Mouse (Mus musculus) midbrain, embryonic 13.5 days (tissue): Measurements from ENCODE around the gene Acly. TPM values are rescaled to one million over a fixed set of nuclear protein-coding genes. Genes with fewer than 3 reads are reported as not detected.

Experiments used
- ATAC-seq: fragments of 200-750 bp; cut with Nextera tagmentation; 2 replicates; pipeline ENCODE4 v1.8.0; 2017; ENCODE audit warnings: mild to moderate bottlenecking, moderate TSS enrichment, moderate library complexity
- H3K27ac ChIP-seq: fragments of 300-500 bp; sonication (generic); 2 replicates; pipeline ENCODE4 v1.5.1; 2015; ENCODE audit warnings: inconsistent platforms, mild to moderate bottlenecking, moderate library complexity
- H3K27me3 ChIP-seq: fragments of 300-500 bp; sonication (generic); 2 replicates; pipeline ENCODE4 v1.6.1; 2015; ENCODE audit warnings: mild to moderate bottlenecking, inconsistent platforms
- H3K36me3 ChIP-seq: fragments of 300-500 bp; sonication (generic); 2 replicates; pipeline ENCODE4 v1.6.1; 2015; ENCODE audit warnings: mild to moderate bottlenecking, inconsistent platforms
- H3K4me1 ChIP-seq: fragments of 300-500 bp; sonication (generic); replicated peaks from 2 replicates; pipeline ENCODE4 v1.6.1; 2015; ENCODE audit warnings: inconsistent platforms
- H3K4me2 ChIP-seq: fragments of 300-500 bp; sonication (generic); replicated peaks from 2 replicates; pipeline ENCODE4 v1.6.1; 2015; ENCODE audit warnings: moderate library complexity, mild to moderate bottlenecking, inconsistent platforms
- H3K4me3 ChIP-seq: fragments of 300-500 bp; sonication (generic); replicated peaks from 2 replicates; pipeline ENCODE4 v1.5.1; 2015; ENCODE audit warnings: mild to moderate bottlenecking, inconsistent platforms
- H3K9ac ChIP-seq: fragments of 300-500 bp; sonication (generic); replicated peaks from 2 replicates; pipeline ENCODE4 v1.6.1; 2015; ENCODE audit warnings: mild to moderate bottlenecking, inconsistent platforms
- H3K9me3 ChIP-seq: fragments of 300-500 bp; sonication (generic); 2 replicates; pipeline ENCODE4 v1.6.1; 2016; ENCODE audit warnings: mild to moderate bottlenecking, inconsistent platforms
- WGBS: fragments of 180-500 bp; shearing (Covaris S2); methylation state at CpG from one replicate; pipeline ENCODE4 v1.1.7; 2015; 5-methylcytosine and 5-hydroxymethylcytosine counted together
- polyA plus RNA-seq: library from polyadenylated mRNA; unstranded; fragments of >200 nt; fragmentation: Nextera tagmentation; extraction: Ambion mirVana; gene quantifications from 2 replicates; pipeline ENCODE4 v1.2.1, GENCODE M21; 2015

Acly gene
- polyA plus RNA-seq, 1 experiment from 2014 or later: 273 TPM

DNA sequence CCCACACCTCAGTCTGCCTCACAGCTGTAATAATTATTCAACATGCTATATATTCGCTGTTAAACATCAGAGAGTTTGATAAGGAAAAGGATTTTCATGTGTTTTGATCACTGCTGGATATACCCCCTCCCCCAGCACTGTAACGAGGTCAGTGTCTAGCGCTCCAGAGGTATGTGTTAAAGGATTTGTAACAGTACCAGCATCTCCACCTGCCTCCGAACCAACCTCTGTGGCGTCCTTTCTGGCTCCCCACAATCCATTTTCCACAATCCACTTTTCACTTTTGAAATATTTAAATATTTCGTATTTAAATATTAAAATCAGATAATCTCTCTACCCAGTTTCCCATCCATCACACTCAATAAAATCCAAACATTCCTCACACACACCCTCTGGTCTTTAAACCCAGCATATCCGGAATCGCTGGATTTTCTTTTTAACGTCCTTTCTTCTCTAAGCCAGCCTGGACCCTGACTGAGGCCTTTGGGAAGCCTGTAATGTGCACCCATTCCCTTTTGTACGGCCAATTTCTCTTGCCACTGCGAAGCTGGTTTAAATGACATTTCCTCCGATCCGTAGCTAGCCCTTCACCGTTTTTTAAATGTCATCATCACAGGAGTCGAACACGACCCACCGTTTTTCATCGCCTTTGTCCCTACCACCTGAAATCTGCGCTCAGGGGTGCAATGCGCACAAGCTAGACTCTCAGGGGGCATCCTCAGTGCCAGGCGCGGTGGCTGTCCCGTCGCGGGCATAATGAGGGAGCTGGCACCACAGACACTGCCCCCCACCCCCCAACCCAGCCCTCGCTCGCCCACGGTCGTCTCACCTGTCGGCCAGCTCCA lies 56.2 kb downstream of the Acly start:
- H3K9ac ChIP-seq: peak overlapping the region; percentile 98
- no peaks in the 10 kb centered on the region for H3K27me3 ChIP-seq
- H3K4me2 ChIP-seq: peak overlapping the region; percentile 81
- H3K36me3 ChIP-seq: peaks cover 15% of the 10 kb centered on the region
- peak overlapping the region; percentile 98 for H3K4me3 ChIP-seq
- H3K27ac ChIP-seq: peak overlapping the region; percentile 90
- no peaks in the 10 kb centered on the region for H3K9me3 ChIP-seq
- peaks cover 29% of the 10 kb centered on the region for H3K4me1 ChIP-seq
- ATAC-seq: peak; percentile 40; the same call in 1 of the 2 replicates
- 4% methylated on average over 30 of the region's 30 CpGs for WGBS

DNA sequence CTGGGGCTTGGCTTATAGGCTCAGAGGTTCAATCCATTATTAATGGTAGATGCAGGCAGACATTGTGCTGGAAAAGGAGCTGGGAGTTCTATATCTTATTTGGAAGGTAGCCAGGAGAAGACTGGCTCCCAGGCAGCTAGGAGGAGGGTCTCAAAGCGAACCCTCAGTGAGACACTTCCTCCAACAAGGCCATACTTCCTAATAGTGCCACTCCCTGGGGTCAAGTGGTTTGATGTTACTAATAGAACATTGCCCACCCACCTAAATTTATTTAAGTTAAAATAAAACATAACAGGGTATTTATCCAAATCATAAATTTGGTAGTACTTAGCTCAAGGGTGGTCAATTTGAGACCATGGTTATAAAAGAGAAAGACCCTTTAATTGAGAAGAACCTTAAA lies 62.0 kb downstream of the Acly start:
- no peaks in the 10 kb centered on the region for H3K27me3 ChIP-seq
- no peaks in the 10 kb centered on the region for H3K9me3 ChIP-seq
- H3K4me2 ChIP-seq: no peak overlapping the region
- ATAC-seq: no peak
- H3K9ac ChIP-seq: no peak overlapping the region
- 96% methylated on average over 1 of the region's 1 CpGs for WGBS
- no peak overlapping the region for H3K4me3 ChIP-seq
- no peak overlapping the region for H3K27ac ChIP-seq
- H3K36me3 ChIP-seq: peaks cover 31% of the 10 kb centered on the region
- peaks cover 22% of the 10 kb centered on the region for H3K4me1 ChIP-seq

DNA sequence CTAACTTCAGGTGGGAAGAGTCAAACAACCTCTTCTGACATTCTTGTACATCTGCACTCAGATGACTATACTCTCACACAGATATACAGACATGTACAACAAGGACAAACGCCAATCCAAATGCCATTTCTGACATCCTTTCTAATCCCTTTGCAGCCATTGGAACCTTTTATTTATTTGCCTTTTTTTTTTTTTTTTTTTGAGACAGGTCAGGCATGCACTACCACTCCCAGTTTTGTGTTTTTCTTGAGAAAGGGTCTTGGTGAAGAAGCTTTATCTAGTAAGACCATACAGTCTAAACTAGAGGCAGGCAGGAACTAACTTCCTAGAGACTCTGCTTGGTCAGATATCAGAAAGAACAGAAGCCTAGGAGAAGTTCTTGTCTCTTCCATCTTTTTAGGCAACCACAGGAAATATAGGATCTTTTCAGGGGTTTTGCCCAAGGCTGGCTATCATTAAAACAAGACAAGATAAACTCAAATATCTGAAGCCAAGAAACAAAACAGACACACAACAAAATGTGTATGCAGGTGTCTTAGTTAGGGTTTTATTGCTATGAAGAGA lies 62.5 kb downstream of the Acly start:
- Histone ChIP-seq H3K4me2 (no peak overlapping the region), H3K9ac (no peak overlapping the region), H3K4me1 (peaks cover 17% of the 10 kb centered on the region), H3K9me3 (no peaks in the 10 kb centered on the region), H3K4me3 (no peak overlapping the region), H3K27ac (no peak overlapping the region), H3K27me3 (no peaks in the 10 kb centered on the region), H3K36me3 (peaks cover 31% of the 10 kb centered on the region)
- WGBS: 97% methylated on average over 1 of the region's 1 CpGs
- no peak for ATAC-seq

DNA sequence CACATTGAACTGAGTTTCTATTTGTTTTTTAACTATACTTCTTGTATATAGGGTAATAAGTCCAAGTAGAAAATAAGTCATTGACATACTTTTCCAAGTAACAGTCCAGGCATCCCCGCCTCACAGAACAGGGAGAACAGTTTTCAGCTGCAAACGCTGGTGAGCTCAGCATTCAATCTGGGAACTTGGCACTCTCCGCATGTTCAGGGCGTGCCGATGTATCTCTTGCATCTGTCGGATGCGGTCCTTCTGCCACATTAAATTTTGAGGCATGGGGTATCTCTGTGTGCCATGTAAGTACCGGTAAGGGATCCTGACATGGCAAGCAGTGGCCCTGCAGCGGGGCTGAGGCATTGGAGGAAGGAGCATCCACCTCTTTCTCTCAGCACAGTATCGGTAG lies 65.1 kb downstream of the Acly start:
- no peak for ATAC-seq
- Histone ChIP-seq H3K4me1 (no peaks in the 10 kb centered on the region), H3K9ac (no peak overlapping the region), H3K27ac (no peak overlapping the region), H3K36me3 (peaks cover 41% of the 10 kb centered on the region), H3K4me3 (no peak overlapping the region), H3K4me2 (no peak overlapping the region), H3K9me3 (no peaks in the 10 kb centered on the region), H3K27me3 (no peaks in the 10 kb centered on the region)
- WGBS: 90% methylated on average over 10 of the region's 10 CpGs

DNA sequence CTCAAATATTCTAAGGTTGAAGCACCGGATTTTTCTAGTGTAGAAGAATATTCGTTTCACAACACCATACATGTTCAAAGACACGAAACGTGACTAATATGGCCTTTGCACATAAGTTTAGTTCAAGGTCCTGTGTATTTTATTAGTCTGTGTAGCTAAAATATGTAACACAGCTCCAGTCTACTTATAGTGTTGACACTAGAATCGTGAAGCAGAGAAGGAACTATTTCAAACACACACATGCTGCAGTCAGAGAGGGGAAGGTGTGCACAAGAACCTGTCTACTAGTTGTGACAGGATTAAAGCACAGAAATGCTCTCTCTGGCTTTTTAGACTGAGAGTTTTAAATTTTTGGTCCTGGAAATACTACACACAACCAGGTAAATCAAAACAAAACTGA lies 70.1 kb downstream of the Acly start:
- WGBS: 93% methylated on average over 5 of the region's 5 CpGs

DNA sequence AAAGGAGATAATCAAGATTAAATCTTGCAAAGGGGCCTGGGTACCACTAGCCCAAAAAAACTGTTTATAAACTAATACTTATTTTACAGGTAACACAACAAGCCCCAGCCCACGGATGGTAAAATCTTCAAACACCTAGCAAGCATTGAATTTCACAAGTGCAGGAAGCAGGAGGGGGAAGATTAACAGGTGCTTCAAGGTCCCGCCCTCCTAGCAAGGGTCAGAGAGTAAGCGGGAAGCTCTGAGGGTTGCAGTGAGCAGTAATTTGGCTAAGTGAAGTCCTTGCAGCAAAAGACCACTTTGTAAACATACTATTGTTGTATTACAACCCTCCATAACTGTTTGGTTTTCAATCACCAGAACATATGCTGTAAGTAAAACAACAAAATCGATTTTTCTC lies 70.6 kb downstream of the Acly start:
- H3K9me3 ChIP-seq: no peaks in the 10 kb centered on the region; the same call in 1 of the 2 replicates
- no peak overlapping the region for H3K4me3 ChIP-seq
- no peak overlapping the region for H3K4me2 ChIP-seq
- no peak for ATAC-seq
- WGBS: 93% methylated on average over 4 of the region's 4 CpGs
- H3K27me3 ChIP-seq: no peaks in the 10 kb centered on the region
- peaks cover 38% of the 10 kb centered on the region for H3K36me3 ChIP-seq
- no peak overlapping the region for H3K27ac ChIP-seq
- H3K9ac ChIP-seq: no peak overlapping the region
- no peaks in the 10 kb centered on the region for H3K4me1 ChIP-seq

More for the DNA sequence above, 70.1 kb downstream of the Acly start:
- Histone ChIP-seq H3K27me3 (no peaks in the 10 kb centered on the region), H3K4me3 (no peak overlapping the region), H3K4me1 (no peaks in the 10 kb centered on the region), H3K27ac (no peak overlapping the region), H3K4me2 (no peak overlapping the region), H3K36me3 (peaks cover 43% of the 10 kb centered on the region), H3K9me3 (no peaks in the 10 kb centered on the region), H3K9ac (no peak overlapping the region)
- ATAC-seq: no peak

DNA sequence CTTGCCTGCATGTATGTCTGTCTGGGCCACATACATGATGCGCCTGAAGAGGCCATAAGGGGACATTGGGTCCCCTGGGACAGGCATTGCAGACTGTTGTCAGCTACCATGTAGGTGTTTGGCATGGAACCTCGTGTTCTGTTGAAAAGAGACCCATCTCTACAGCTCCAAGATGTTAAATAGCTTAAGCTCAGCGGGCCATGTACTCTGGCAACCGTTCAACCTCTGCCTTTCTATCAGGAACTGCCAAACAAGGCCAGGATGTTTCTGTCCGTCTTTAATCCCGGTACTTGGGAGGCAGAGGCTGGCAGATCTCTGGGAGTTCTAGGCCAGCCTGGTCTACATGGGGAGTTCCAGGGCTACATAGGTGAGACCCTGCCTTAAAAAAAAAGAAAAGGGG lies 85.2 kb downstream of the Acly start:
- Histone ChIP-seq H3K4me1 (peaks cover 18% of the 10 kb centered on the region), H3K9ac (no peak overlapping the region), H3K27me3 (no peaks in the 10 kb centered on the region), H3K4me2 (no peak overlapping the region), H3K4me3 (no peak overlapping the region), H3K27ac (no peak overlapping the region), H3K9me3 (no peaks in the 10 kb centered on the region), H3K36me3 (peaks cover under 1% of the 10 kb centered on the region; the same call in 1 of the 2 replicates)
- no peak for ATAC-seq
- WGBS: 88% methylated on average over 6 of the region's 6 CpGs

DNA sequence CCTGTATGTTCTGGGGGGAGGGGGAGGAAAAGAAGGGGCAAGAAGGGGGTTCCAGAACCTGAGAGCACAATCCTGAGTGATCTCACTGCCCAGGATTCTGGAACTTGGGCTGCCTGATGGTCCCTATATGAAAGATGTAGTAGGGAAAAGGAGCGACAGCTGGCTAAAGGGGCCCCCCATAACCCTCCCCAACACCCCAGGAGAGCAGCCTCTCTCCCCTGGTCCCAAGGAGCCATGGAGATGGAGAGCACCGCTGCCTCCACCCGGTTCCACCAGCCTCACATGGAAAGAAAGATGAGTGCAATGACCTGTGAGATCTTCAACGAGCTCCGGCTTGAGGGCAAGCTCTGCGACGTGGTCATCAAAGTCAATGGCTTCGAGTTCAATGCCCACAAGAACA lies 86.0 kb downstream of the Acly start, which contains the start of the genes Nt5c3b and Klhl10:
Nt5c3b (minus strand) TSS at position 12 of the 400 bp plus-strand sequence.
Klhl10 (plus strand) TSS at position 121 of the 400 bp plus-strand sequence.
- 84% methylated on average over 8 of the region's 8 CpGs for WGBS
- peak within 1 kb of the TSS; percentile 61 for H3K4me2 ChIP-seq
- peak within 1 kb of the TSS; percentile 51 for H3K27ac ChIP-seq
- no peak for ATAC-seq
- peaks cover 7% of the 10 kb centered on the region for H3K36me3 ChIP-seq
- H3K27me3 ChIP-seq: no peaks in the 10 kb centered on the region
- peak within 1 kb of the TSS; percentile 69 for H3K4me3 ChIP-seq
- H3K9me3 ChIP-seq: no peaks in the 10 kb centered on the region
- H3K4me1 ChIP-seq: peaks cover 18% of the 10 kb centered on the region
- H3K9ac ChIP-seq: peak within 1 kb of the TSS; percentile 85

DNA sequence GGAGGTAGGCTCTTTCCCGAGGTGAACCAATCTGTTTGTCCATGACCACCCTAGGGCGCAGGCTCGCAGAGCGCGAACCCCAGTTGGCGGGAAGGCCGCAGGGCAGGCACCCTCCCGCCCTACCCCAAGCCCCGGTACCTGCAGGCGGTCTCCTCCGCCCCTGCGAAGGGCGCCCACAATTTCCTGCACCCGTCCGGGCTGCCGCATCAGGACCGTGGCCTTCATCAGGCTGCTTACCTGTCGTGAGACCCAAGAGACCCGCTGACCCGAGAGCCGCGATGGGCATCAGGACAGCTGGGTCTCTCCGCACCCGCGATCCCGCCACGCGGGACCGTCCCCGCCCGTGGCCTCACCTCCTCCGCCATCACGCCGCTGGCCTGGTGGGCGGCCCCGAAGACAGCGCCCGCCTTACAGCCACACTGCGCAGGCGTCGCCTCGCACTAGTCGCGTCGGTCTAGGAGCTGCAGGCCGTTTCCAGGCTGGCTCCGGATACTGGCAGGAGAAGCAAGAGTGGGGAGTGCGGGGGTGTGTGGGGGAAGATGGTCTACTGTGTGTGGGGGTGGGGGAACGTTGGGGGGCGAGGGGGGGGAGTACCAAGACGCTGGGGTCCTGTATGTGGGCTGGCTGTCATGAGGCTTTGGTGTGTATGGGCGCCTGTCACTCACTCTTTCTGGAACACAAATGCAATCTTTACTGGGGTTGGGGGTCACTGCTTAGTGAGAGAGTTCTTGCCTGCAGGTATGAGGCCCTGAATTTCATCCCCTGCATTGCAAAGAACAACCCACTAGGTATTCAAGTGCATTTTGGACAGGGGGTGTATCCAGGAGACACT lies 86.9 kb downstream of the Acly start:
- peak overlapping the region; percentile 85 for H3K9ac ChIP-seq
- peak overlapping the region; percentile 61 for H3K4me2 ChIP-seq
- H3K9me3 ChIP-seq: no peaks in the 10 kb centered on the region
- H3K4me1 ChIP-seq: peaks cover 20% of the 10 kb centered on the region
- peak overlapping the region; percentile 69 for H3K4me3 ChIP-seq
- H3K27ac ChIP-seq: peak overlapping the region; percentile 51
- WGBS: 1% methylated on average over 52 of the region's 52 CpGs
- peaks cover 16% of the 10 kb centered on the region for H3K36me3 ChIP-seq
- no peaks in the 10 kb centered on the region for H3K27me3 ChIP-seq
- ATAC-seq: peak; percentile 98

DNA sequence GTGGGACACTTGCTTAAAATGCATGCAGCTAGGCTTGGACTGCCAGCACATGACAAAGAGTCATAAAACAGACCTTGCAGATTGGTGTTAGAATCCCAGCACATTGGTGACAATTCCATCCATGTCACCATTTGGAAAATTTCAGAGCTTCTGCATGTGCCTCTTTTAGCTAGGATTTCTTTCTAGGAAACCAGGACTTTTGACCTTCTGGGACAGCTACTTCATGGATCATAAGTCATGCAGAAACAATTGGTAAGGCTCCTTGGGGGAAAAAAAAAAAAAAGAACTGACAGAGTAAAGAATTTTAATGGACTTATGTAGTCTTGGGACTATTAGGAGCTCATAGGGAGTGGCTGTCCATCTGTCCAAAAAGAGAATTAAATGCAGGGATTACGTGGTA lies 89.9 kb downstream of the Acly start:
- no peak overlapping the region for H3K9ac ChIP-seq
- no peak for ATAC-seq
- no peak overlapping the region for H3K4me2 ChIP-seq
- no peak overlapping the region for H3K27ac ChIP-seq
- H3K4me1 ChIP-seq: peaks cover 22% of the 10 kb centered on the region
- H3K4me3 ChIP-seq: no peak overlapping the region
- peaks cover 33% of the 10 kb centered on the region for H3K36me3 ChIP-seq
- no peaks in the 10 kb centered on the region for H3K9me3 ChIP-seq
- no peaks in the 10 kb centered on the region for H3K27me3 ChIP-seq
- 70% methylated on average over 1 of the region's 1 CpGs for WGBS

DNA sequence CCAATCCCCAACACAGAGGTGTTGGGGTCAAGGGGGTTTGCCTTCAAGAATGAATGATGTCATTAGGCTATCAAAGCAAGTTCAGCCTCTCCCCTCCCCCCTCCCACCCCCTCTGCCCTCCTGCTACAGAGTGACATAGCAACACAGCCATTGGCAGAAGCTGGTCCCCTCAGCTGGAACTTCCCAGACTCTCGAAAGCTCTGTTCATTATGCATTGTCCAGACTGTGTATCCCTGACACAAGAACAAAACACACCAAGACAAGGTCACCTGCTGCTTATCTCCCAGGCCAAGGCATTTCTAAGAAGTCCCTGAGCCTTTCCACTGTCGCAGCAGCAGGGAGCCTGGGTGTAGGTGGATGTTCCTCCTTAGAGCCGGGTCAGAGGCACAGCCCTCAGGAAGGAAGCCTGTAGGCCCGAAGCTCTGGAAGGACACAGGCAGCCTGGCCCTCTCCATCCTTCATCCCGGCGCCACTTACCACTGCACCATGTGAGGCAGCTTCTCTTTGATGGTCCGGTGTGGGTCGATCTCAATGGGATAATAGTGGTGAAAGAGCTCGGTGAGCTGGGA lies 92.0 kb downstream of the Acly start:
- Histone ChIP-seq H3K9me3 (no peaks in the 10 kb centered on the region), H3K9ac (no peak overlapping the region), H3K27ac (no peak overlapping the region), H3K4me2 (no peak overlapping the region), H3K36me3 (peaks cover 43% of the 10 kb centered on the region), H3K4me1 (peaks cover 16% of the 10 kb centered on the region), H3K27me3 (no peaks in the 10 kb centered on the region), H3K4me3 (no peak overlapping the region)
- 20% methylated on average over 9 of the region's 9 CpGs for WGBS
- ATAC-seq: no peak
